Mouse (Mus musculus) liver, embryonic 16.5 days (tissue): ENCODE results near the gene Rgs11. TPM values are rescaled to one million over a fixed set of nuclear protein-coding genes. Genes with fewer than 3 reads are reported as not detected.

Source experiments
- ATAC-seq: fragments of 200-750 bp; cut with Nextera tagmentation; 2 replicates; pipeline ENCODE4 v1.8.0; 2017; ENCODE audit warnings: low read depth, mild to moderate bottlenecking, moderate number of reproducible peaks, moderate library complexity
- H3K27ac ChIP-seq: fragments of 300-500 bp; sonication (generic); 2 replicates; pipeline ENCODE4 v1.5.1; 2014; ENCODE audit warnings: mild to moderate bottlenecking, low read length
- H3K27me3 ChIP-seq: fragments of 300-500 bp; sonication (generic); 2 replicates; pipeline ENCODE4 v1.6.1; 2014; ENCODE audit warnings: low read depth, low read length, mixed read lengths; ENCODE audit not compliant: control insufficient read depth, insufficient read depth
- H3K36me3 ChIP-seq: fragments of 300-500 bp; sonication (generic); 2 replicates; pipeline ENCODE4 v1.6.1; 2014; ENCODE audit warnings: mild to moderate bottlenecking; ENCODE audit not compliant: control insufficient read depth, insufficient read depth
- H3K4me1 ChIP-seq: fragments of 300-500 bp; sonication (generic); 2 replicates; pipeline ENCODE4 v1.6.1; 2014; ENCODE audit warnings: low read depth, low read length, mixed read lengths; ENCODE audit not compliant: control insufficient read depth
- H3K4me2 ChIP-seq: fragments of 300-500 bp; sonication (generic); 2 replicates; pipeline ENCODE4 v1.6.1; 2014; ENCODE audit warnings: low read depth, low read length, mixed read lengths
- H3K4me3 ChIP-seq: fragments of 300-500 bp; sonication (generic); 2 replicates; pipeline ENCODE4 v1.5.1; 2014; ENCODE audit warnings: low read depth, mild to moderate bottlenecking, low read length
- H3K9ac ChIP-seq: fragments of 300-500 bp; sonication (generic); 2 replicates; pipeline ENCODE4 v1.6.1; 2014; ENCODE audit warnings: low read depth, low read length
- H3K9me3 ChIP-seq: fragments of 300-500 bp; sonication (generic); replicated peaks from 2 replicates; pipeline ENCODE4 v1.6.1; 2016; ENCODE audit warnings: low read length; ENCODE audit not compliant: control insufficient read depth
- WGBS: fragments of 180-500 bp; shearing (Covaris S2); extraction: QIAGEN DNeasy Blood & Tissue Kit; methylation state at CpG from one replicate; pipeline ENCODE4 v1.1.7; 2014; ENCODE audit not compliant: insufficient replicate concordance; 5-methylcytosine and 5-hydroxymethylcytosine counted together
- polyA plus RNA-seq: library from polyadenylated mRNA; unstranded; fragments of >200 nt; fragmentation: Nextera tagmentation; extraction: Ambion mirVana; gene quantifications from 2 replicates; pipeline ENCODE4 v1.2.1, GENCODE M21; 2015

The Rgs11 gene
- polyA plus RNA-seq, 1 experiment from 2014 or later, result 0.48 TPM

GRCm38 (mm10) chr17:26192481-26193190 is 10.1 kb upstream of the Rgs11 start:
- Histone ChIP-seq H3K9me3 (no peaks in the 10 kb centered on the region), H3K36me3 (peaks cover 24% of the 10 kb centered on the region), H3K27me3 (no peaks in the 10 kb centered on the region), H3K4me1 (peaks cover 1% of the 10 kb centered on the region), H3K4me2 (no peak overlapping the region), H3K27ac (no peak overlapping the region), H3K9ac (no peak overlapping the region), H3K4me3 (no peak overlapping the region)
- 85% methylated on average over 15 of the region's 15 CpGs for WGBS
- no peak for ATAC-seq

GRCm38 (mm10) chr17:26198892-26199291 is 3.9 kb upstream of the Rgs11 start, which contains the start of gene Pdia2:
Pdia2 (minus strand) TSS chr17:26199087.
- Histone ChIP-seq H3K4me1 (peaks cover 58% of the 10 kb centered on the region), H3K9ac (peak within 1 kb of the TSS; percentile 61)
- WGBS, result 10% methylated on average over 4 of the region's 4 CpGs

GRCm38 (mm10) chr17:26200831-26201705 is 1.7 kb upstream of the Rgs11 start:
- no peak overlapping the region for H3K27ac ChIP-seq
- under 1% methylated on average over 73 of the region's 92 CpGs for WGBS
- ATAC-seq, result peak; percentile 66
- peaks cover 58% of the 10 kb centered on the region for H3K4me1 ChIP-seq
- peak overlapping the region; percentile 67 for H3K4me3 ChIP-seq
- peak overlapping the region; percentile 62 for H3K9ac ChIP-seq
- H3K4me2 ChIP-seq, result peak overlapping the region; percentile 96
- 0 out of 2 replicates have a peak, but pooled peaks cover 2% of the 10 kb centered on the region for H3K36me3 ChIP-seq
- H3K27me3 ChIP-seq, result peaks cover 61% of the 10 kb centered on the region
- no peaks in the 10 kb centered on the region for H3K9me3 ChIP-seq

More at GRCm38 (mm10) chr17:26198892-26199291, 3.9 kb upstream of the Rgs11 start, which contains the start of gene Pdia2:
- H3K27ac ChIP-seq, result peak within 1 kb of the TSS; percentile 31
- peaks cover 6% of the 10 kb centered on the region for H3K36me3 ChIP-seq
- peak within 1 kb of the TSS; percentile 69 for H3K4me2 ChIP-seq
- H3K9me3 ChIP-seq, result no peaks in the 10 kb centered on the region
- H3K4me3 ChIP-seq, result peak within 1 kb of the TSS; percentile 56
- H3K27me3 ChIP-seq, result peaks cover 43% of the 10 kb centered on the region
- peak; percentile 78 for ATAC-seq

DNA sequence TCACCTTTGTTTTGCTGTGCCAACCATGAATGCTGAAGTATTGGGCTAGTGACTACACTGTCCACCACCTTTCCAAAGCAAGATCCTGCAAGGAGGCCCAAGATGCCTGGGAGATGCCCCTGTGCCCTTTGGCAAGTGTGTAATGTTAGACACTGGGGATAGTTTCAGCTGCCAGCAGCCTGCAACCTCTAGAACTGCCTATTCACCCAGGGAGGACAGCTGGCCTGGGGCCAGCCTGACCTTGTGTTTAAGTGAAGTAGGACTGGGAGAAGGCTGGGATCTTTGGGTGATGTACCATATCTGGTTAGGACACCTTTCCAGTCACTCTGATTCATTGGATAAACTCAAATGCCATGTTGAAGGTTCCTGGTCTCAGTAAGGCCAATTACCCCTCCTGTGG is 753 bp upstream of the Rgs11 start:
- H3K4me2 ChIP-seq, result 0 out of 2 replicates have a peak overlapping the region, but pooled peaks have one; percentile 96

GRCm38 (mm10) chr17:26203321-26203811 is 615 bp downstream of the Rgs11 start:
- no peak for ATAC-seq
- peaks cover 50% of the 10 kb centered on the region for H3K4me1 ChIP-seq
- H3K9ac ChIP-seq, result 0 out of 2 replicates have a peak overlapping the region, but pooled peaks have one; percentile 4
- peak overlapping the region; percentile 85 for H3K4me2 ChIP-seq
- H3K9me3 ChIP-seq, result no peaks in the 10 kb centered on the region
- H3K27ac ChIP-seq, result no peak overlapping the region
- WGBS, result under 1% methylated on average over 30 of the region's 30 CpGs
- H3K4me3 ChIP-seq, result peak overlapping the region; percentile 61
- no peaks in the 10 kb centered on the region for H3K36me3 ChIP-seq
- peaks cover 61% of the 10 kb centered on the region for H3K27me3 ChIP-seq

More for the DNA sequence above, 753 bp upstream of the Rgs11 start:
- Histone ChIP-seq H3K4me1 (peaks cover 58% of the 10 kb centered on the region), H3K27me3 (peaks cover 61% of the 10 kb centered on the region), H3K36me3 (no peaks in the 10 kb centered on the region), H3K4me3 (no peak overlapping the region), H3K9me3 (no peaks in the 10 kb centered on the region), H3K9ac (no peak overlapping the region), H3K27ac (no peak overlapping the region)
- no peak for ATAC-seq

- H3K27me3 ChIP-seq, result peaks cover 59% of the 10 kb centered on the region
- 31% methylated on average over 11 of the region's 11 CpGs for WGBS
These were observed 2.0 kb downstream of the Rgs11 start for GRCm38 (mm10) chr17:26204766-26205165.

DNA sequence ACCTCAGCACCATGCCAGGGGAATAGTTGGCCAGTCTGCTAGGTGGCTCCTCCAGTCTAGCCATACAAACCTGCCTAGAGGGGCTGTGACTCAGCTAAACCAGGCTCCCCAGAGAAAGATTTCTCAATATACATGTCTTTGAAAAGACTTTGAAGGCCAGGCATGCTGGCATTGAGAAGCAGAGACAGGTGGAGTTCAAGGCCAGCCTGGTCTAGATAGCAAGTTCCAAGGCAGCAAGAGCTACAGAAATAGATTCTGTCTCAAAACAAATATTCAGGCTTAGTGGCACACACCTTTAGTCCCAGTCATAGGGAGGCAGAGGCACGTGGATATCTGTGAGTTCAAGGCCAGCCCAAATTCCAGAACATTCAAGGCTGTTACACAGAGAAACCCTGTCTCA is 3.6 kb downstream of the Rgs11 start:
- Histone ChIP-seq H3K36me3 (no peaks in the 10 kb centered on the region), H3K4me2 (no peak overlapping the region), H3K9me3 (no peaks in the 10 kb centered on the region), H3K27me3 (peaks cover 43% of the 10 kb centered on the region), H3K4me3 (no peak overlapping the region), H3K4me1 (peaks cover 21% of the 10 kb centered on the region), H3K9ac (no peak overlapping the region), H3K27ac (no peak overlapping the region)
- WGBS, result 26% methylated on average over 1 of the region's 1 CpGs
- no peak for ATAC-seq

More at GRCm38 (mm10) chr17:26204766-26205165, 2.0 kb downstream of the Rgs11 start:
- no peaks in the 10 kb centered on the region for H3K9me3 ChIP-seq
- H3K36me3 ChIP-seq, result no peaks in the 10 kb centered on the region
- no peak overlapping the region for H3K9ac ChIP-seq
- peaks cover 37% of the 10 kb centered on the region for H3K4me1 ChIP-seq
- H3K4me2 ChIP-seq, result no peak overlapping the region
- no peak overlapping the region for H3K27ac ChIP-seq
- ATAC-seq, result no peak
- H3K4me3 ChIP-seq, result no peak overlapping the region

DNA sequence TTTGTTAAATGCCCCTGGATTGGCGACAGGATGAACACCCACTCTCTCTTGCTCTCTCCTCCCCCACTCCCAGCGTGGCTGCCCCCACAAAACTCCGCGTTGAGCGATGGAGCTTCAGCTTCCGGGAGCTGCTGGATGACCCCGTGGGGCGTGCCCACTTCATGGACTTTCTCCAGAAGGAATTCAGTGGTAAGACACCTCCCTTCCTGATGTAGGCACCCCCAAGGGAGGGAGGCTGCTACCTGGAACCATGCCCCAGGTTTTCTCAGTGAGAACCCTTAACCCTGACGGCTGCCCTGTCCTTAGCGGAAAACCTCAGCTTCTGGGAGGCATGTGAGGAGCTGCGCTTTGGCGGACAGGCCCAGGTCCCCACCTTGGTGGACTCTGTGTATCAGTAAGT is 4.9 kb downstream of the Rgs11 start, which contains the start of gene Arhgdig:
Gene Arhgdig (minus strand): TSS at position 101 of the 400 bp plus-strand sequence.
- Histone ChIP-seq H3K9ac (no peak within 1 kb of the TSS), H3K4me1 (peaks cover 9% of the 10 kb centered on the region), H3K9me3 (no peaks in the 10 kb centered on the region), H3K27ac (no peak within 1 kb of the TSS), H3K36me3 (no peaks in the 10 kb centered on the region), H3K27me3 (peaks cover 30% of the 10 kb centered on the region), H3K4me2 (no peak within 1 kb of the TSS), H3K4me3 (no peak within 1 kb of the TSS)
- 81% methylated on average over 12 of the region's 12 CpGs for WGBS
- ATAC-seq, result no peak
